In the genomic region with DNA sequence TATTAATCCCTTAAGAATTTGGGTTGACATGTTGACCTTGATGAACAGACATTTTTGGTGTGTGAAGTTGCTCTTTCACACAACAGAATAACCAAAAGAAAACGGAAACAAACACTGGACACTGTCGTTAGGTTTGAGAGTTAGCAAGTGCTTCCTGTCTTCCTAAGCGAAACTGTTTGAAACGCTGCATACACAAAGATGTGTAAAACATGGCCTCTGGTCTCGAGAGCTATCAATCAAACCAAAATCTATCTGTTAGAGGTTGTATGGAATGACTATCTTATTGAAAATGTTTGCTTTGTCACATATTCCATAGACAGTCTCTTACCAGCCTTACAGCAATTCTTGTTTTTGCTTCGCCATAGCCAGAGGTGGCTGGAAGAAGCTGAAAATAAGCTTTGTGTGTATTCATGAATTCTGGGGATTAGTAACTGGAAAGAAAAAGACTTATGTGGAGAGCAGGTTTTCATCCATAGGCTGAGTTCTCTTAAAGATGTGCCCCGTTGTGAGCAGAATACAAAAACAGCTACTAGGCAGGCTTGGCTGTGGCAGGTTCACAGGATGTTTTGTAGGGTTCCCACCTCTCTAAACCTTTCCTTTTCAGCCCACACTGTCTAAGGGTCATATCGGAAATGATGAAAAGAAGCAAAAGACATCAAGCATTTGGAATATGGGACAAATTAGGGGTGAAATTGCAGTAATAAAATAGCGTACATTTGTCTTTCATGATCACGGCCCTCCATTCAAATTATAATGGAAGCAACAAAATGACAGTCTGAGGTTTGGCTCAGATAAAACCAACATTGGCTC, we compare ENCODE assay signal across 13 mouse cellular contexts.
DNase-seq lines count a peak whose midpoint lies in the region; ATAC-seq and TF ChIP-seq lines count a peak whose summit lies in the region.
"Had no signal": no experiment of that assay in that cellular context is flagged by ENCODE, and none has a peak within 500 bp of the region (broad histone marks: within the 10 kb centered on the region; RNA-seq: fewer than 3 reads in every experiment).

No protein-coding gene starts in this region.

- no peak for ATAC-seq in lung, embryonic 14.5 days (ENCODE audit: insufficient read depth)
- ATAC-seq in forebrain, embryonic 15.5 days (replicated peaks): peak; percentile 76
- ATAC-seq in midbrain, embryonic 12.5 days (ENCODE audit: low FRiP score, low read depth): peak; percentile 90
- ATAC-seq: intestine, embryonic 16.5 days had no signal

- WGBS in lung, embryonic 14.5 days: 59% methylated on average over 10 of the region's 10 CpGs
- 5% methylated on average over 10 of the region's 10 CpGs for WGBS in forebrain, embryonic 15.5 days
- WGBS in midbrain, embryonic 12.5 days: 16% methylated on average over 10 of the region's 10 CpGs

- no peaks in the 10 kb centered on the region for H3K4me1 ChIP-seq in lung, embryonic 14.5 days (ENCODE audit: insufficient read depth)
- peaks cover 31% of the 10 kb centered on the region for H3K4me1 ChIP-seq in forebrain, embryonic 15.5 days
- H3K4me1 ChIP-seq in midbrain, embryonic 12.5 days: peaks cover 11% of the 10 kb centered on the region
- H3K4me1 ChIP-seq: embryonic facial prominence, embryonic 12.5 days; heart, embryonic 12.5 days had no signal

- no peak overlapping the region for H3K4me3 ChIP-seq in lung, embryonic 14.5 days (ENCODE audit: low read depth, low read length)
- peak overlapping the region; percentile 1 for H3K4me3 ChIP-seq in forebrain, embryonic 15.5 days
- peak overlapping the region; percentile 17 for H3K4me3 ChIP-seq in midbrain, embryonic 12.5 days
- H3K4me3 ChIP-seq: embryonic facial prominence, embryonic 12.5 days; heart, embryonic 12.5 days had no signal

- no peak overlapping the region for H3K4me2 ChIP-seq in lung, embryonic 14.5 days
- peak overlapping the region; percentile 39 for H3K4me2 ChIP-seq in forebrain, embryonic 15.5 days (replicated peaks)
- peak overlapping the region; percentile 39 for H3K4me2 ChIP-seq in midbrain, embryonic 12.5 days (replicated peaks)
- H3K4me2 ChIP-seq: embryonic facial prominence, embryonic 12.5 days; heart, embryonic 12.5 days had no signal

- peak; percentile 1 for DNase-seq in lung, embryonic 14.5 days
- no peak for DNase-seq in lung, postnatal 4 days
- no peak for DNase-seq in spleen, adult 12 weeks (ENCODE audit: low spot score)
- DNase-seq in heart, adult 8-10 months (ENCODE audit: low spot score): no peak
- DNase-seq in heart, adult 9 months (ENCODE audit: low spot score in 2 of 2): no peak
- DNase-seq: adrenal gland, postnatal 25 days; left cerebral cortex, postnatal 4 days; thymus, postnatal 25 days had no signal

- no peaks in the 10 kb centered on the region for H3K27me3 ChIP-seq in lung, embryonic 14.5 days (ENCODE audit: insufficient read depth, low read length)
- H3K27me3 ChIP-seq in forebrain, embryonic 15.5 days: no peaks in the 10 kb centered on the region
- no peaks in the 10 kb centered on the region for H3K27me3 ChIP-seq in midbrain, embryonic 12.5 days
- H3K27me3 ChIP-seq: embryonic facial prominence, embryonic 12.5 days; heart, embryonic 12.5 days had no signal

- no peaks in the 10 kb centered on the region for H3K9me3 ChIP-seq in lung, embryonic 14.5 days (ENCODE audit: low read depth, low read length)
- H3K9me3 ChIP-seq in forebrain, embryonic 15.5 days: no peaks in the 10 kb centered on the region
- no peaks in the 10 kb centered on the region for H3K9me3 ChIP-seq in midbrain, embryonic 12.5 days
- H3K9me3 ChIP-seq: embryonic facial prominence, embryonic 12.5 days; heart, embryonic 12.5 days had no signal

- H3K9ac ChIP-seq in lung, embryonic 14.5 days: no peak overlapping the region
- H3K9ac ChIP-seq in forebrain, embryonic 15.5 days (replicated peaks): peak overlapping the region; percentile 20
- H3K9ac ChIP-seq in midbrain, embryonic 12.5 days (replicated peaks): peak overlapping the region; percentile 24
- H3K9ac ChIP-seq: embryonic facial prominence, embryonic 12.5 days; heart, embryonic 12.5 days had no signal

- no peak for TF ChIP-seq CTCF in lung, embryonic 14.5 days (IDR thresholded peaks at IDR 0.05; ENCODE audit: low read depth)

- no peaks in the 10 kb centered on the region for H3K36me3 ChIP-seq in lung, embryonic 14.5 days (ENCODE audit: insufficient read depth)
- H3K36me3 ChIP-seq in forebrain, embryonic 15.5 days: no peaks in the 10 kb centered on the region
- no peaks in the 10 kb centered on the region for H3K36me3 ChIP-seq in midbrain, embryonic 12.5 days
- H3K36me3 ChIP-seq: embryonic facial prominence, embryonic 12.5 days; heart, embryonic 12.5 days had no signal

- H3K27ac ChIP-seq in lung, embryonic 14.5 days (ENCODE audit: low read depth): no peak overlapping the region
- peak overlapping the region; percentile 96 for H3K27ac ChIP-seq in forebrain, embryonic 15.5 days (replicated peaks)
- H3K27ac ChIP-seq in midbrain, embryonic 12.5 days (replicated peaks): peak overlapping the region; percentile 94
- H3K27ac ChIP-seq: embryonic facial prominence, embryonic 12.5 days had no signal
